Mouse (Mus musculus): ENCODE measurements around the gene Palld.

Gene Palld

GRCm38 (mm10) chr8:61628938-61629630 lies 273.4 kb downstream of the Palld start:
- DNase-seq (ENCODE audit: low spot score), result no peak

- no peak for DNase-seq (ENCODE audit: low spot score)
Measured at GRCm38 (mm10) chr8:61626246-61626952, 276.1 kb downstream of the Palld start.

- DNase-seq (ENCODE audit: low spot score), result no peak
Measured at GRCm38 (mm10) chr8:61625656-61626210, 276.8 kb downstream of the Palld start.

- DNase-seq (ENCODE audit: low spot score), result no peak
Measured at GRCm38 (mm10) chr8:61623485-61624417, 278.7 kb downstream of the Palld start.

- DNase-seq (ENCODE audit: low spot score), result no peak
Measured at GRCm38 (mm10) chr8:61621300-61621699, 281.2 kb downstream of the Palld start.

GRCm38 (mm10) chr8:61617651-61618050 lies 284.8 kb downstream of the Palld start:
- DNase-seq (ENCODE audit: low spot score), result no peak

- DNase-seq (ENCODE audit: low spot score), result no peak
Measured at GRCm38 (mm10) chr8:61617049-61617448, 285.4 kb downstream of the Palld start.

- DNase-seq (ENCODE audit: low spot score), result no peak
Measured at GRCm38 (mm10) chr8:61615711-61616697, 286.5 kb downstream of the Palld start.

GRCm38 (mm10) chr8:61611741-61612140 lies 290.7 kb downstream of the Palld start:
- DNase-seq (ENCODE audit: low spot score), result no peak

GRCm38 (mm10) chr8:61611077-61611476 lies 291.4 kb downstream of the Palld start:
- DNase-seq (ENCODE audit: low spot score), result no peak

GRCm38 (mm10) chr8:61610546-61610945 lies 291.9 kb downstream of the Palld start:
- no peak for DNase-seq (ENCODE audit: low spot score)

- DNase-seq (ENCODE audit: low spot score), result no peak
Measured at GRCm38 (mm10) chr8:61607463-61607813, 295.1 kb downstream of the Palld start.

GRCm38 (mm10) chr8:61606795-61607462 lies 295.6 kb downstream of the Palld start:
- DNase-seq (ENCODE audit: low spot score), result peak; percentile 26

GRCm38 (mm10) chr8:61604871-61605270 lies 297.6 kb downstream of the Palld start:
- DNase-seq (ENCODE audit: low spot score), result no peak

- no peak for DNase-seq (ENCODE audit: low spot score)
Measured at GRCm38 (mm10) chr8:61596889-61597288, 305.6 kb downstream of the Palld start.

GRCm38 (mm10) chr8:61591446-61591845 lies 311.0 kb downstream of the Palld start:
- DNase-seq (ENCODE audit: low spot score), result no peak

- peak; percentile 11 for DNase-seq (ENCODE audit: low spot score)
Measured at GRCm38 (mm10) chr8:61590551-61591431, 311.7 kb downstream of the Palld start.

GRCm38 (mm10) chr8:61589972-61590391 lies 312.5 kb downstream of the Palld start:
- no peak for DNase-seq (ENCODE audit: low spot score)

- no peak for DNase-seq (ENCODE audit: low spot score)
Measured at GRCm38 (mm10) chr8:61588336-61588735, 314.2 kb downstream of the Palld start.
